Mouse (Mus musculus): ENCODE data around the gene Plin4. TPM values are rescaled to one million over a fixed set of nuclear protein-coding genes. Genes with fewer than 3 reads are reported as not detected.

The Plin4 gene
- polyA plus RNA-seq, 1 experiment from 2014 or later, result 0.05 TPM

- peaks cover 79% of the 10 kb centered on the region for H3K27me3 ChIP-seq (replicated peaks; ENCODE audit: low read depth, poor library complexity, severe bottlenecking)
- no peaks in the 10 kb centered on the region for H3K36me3 ChIP-seq (replicated peaks)
- H3K27ac ChIP-seq (replicated peaks), result peak overlapping the region; percentile 76; the same call in 1 of the 2 replicates
- 43% methylated on average over 59 of the region's 59 CpGs for WGBS
- peaks cover 25% of the 10 kb centered on the region for H3K4me1 ChIP-seq
- DNase-seq (ENCODE audit: low spot score), result no peak
- peak overlapping the region; percentile 57 for H3K4me3 ChIP-seq
- H3K9me3 ChIP-seq, result peaks cover 16% of the 10 kb centered on the region
Measured at GRCm38 (mm10) chr17:56123681-56124340, 14.2 kb upstream of the Plin4 start.

- whole genome bisulfite sequencing, result 88% methylated on average over 12 of the region's 12 CpGs
- no peak overlapping the region for H3K27ac ChIP-seq (replicated peaks)
- peaks cover 25% of the 10 kb centered on the region for H3K4me1 ChIP-seq
- no peaks in the 10 kb centered on the region for H3K36me3 ChIP-seq (replicated peaks)
- H3K9me3 ChIP-seq, result peaks cover 16% of the 10 kb centered on the region
- no peak for DNase-seq (ENCODE audit: low spot score)
- H3K27me3 ChIP-seq (replicated peaks; ENCODE audit: low read depth, poor library complexity, severe bottlenecking), result peaks cover 85% of the 10 kb centered on the region
- no peak overlapping the region for H3K4me3 ChIP-seq
Measured at GRCm38 (mm10) chr17:56123161-56123560, 13.6 kb upstream of the Plin4 start.

GRCm38 (mm10) chr17:56121826-56122225, 12.2 kb upstream of the Plin4 start, which contains the start of gene Lrg1:
TSS of gene Lrg1 (minus strand) at chr17:56122001.
- 64% methylated on average over 2 of the region's 2 CpGs for WGBS
- H3K4me3 ChIP-seq, result no peak within 1 kb of the TSS
- H3K27me3 ChIP-seq (replicated peaks; ENCODE audit: low read depth, poor library complexity, severe bottlenecking), result peaks cover 93% of the 10 kb centered on the region
- no peaks in the 10 kb centered on the region for H3K36me3 ChIP-seq (replicated peaks)
- peaks cover 32% of the 10 kb centered on the region for H3K4me1 ChIP-seq
- no peak within 1 kb of the TSS for H3K27ac ChIP-seq (replicated peaks)
- DNase-seq (ENCODE audit: low spot score), result no peak
- H3K9me3 ChIP-seq, result peaks cover 16% of the 10 kb centered on the region

- Histone ChIP-seq H3K27ac (replicated peaks) (no peak overlapping the region), H3K9me3 (peaks cover 16% of the 10 kb centered on the region), H3K27me3 (replicated peaks; ENCODE audit: low read depth, poor library complexity, severe bottlenecking) (peaks cover 98% of the 10 kb centered on the region), H3K4me3 (peak overlapping the region; percentile 38), H3K4me1 (peaks cover 32% of the 10 kb centered on the region), H3K36me3 (replicated peaks) (no peaks in the 10 kb centered on the region)
- WGBS, result 7% methylated on average over 66 of the region's 66 CpGs
- no peak for DNase-seq (ENCODE audit: low spot score)
Measured at GRCm38 (mm10) chr17:56119981-56120880, 10.6 kb upstream of the Plin4 start.

GRCm38 (mm10) chr17:56119431-56119830, 9.8 kb upstream of the Plin4 start:
- Histone ChIP-seq H3K4me3 (peak overlapping the region; percentile 38; the same call in 1 of the 2 replicates), H3K27me3 (replicated peaks; ENCODE audit: low read depth, poor library complexity, severe bottlenecking) (peaks cover 90% of the 10 kb centered on the region), H3K36me3 (replicated peaks) (no peaks in the 10 kb centered on the region), H3K27ac (replicated peaks) (no peak overlapping the region), H3K9me3 (peaks cover 16% of the 10 kb centered on the region), H3K4me1 (peaks cover 28% of the 10 kb centered on the region)
- DNase-seq (ENCODE audit: low spot score), result no peak
- 45% methylated on average over 12 of the region's 12 CpGs for WGBS

- H3K27me3 ChIP-seq (replicated peaks; ENCODE audit: low read depth, poor library complexity, severe bottlenecking), result peaks cover 68% of the 10 kb centered on the region
- H3K27ac ChIP-seq (replicated peaks), result no peak within 1 kb of the TSS
- peaks cover 21% of the 10 kb centered on the region for H3K4me1 ChIP-seq
Measured at GRCm38 (mm10) chr17:56117251-56117710, 7.7 kb upstream of the Plin4 start, which contains the start of gene Plin5. TSS of gene Plin5 (minus strand) at chr17:56117596.

GRCm38 (mm10) chr17:56116193-56116592, 6.6 kb upstream of the Plin4 start:
- Histone ChIP-seq H3K27me3 (replicated peaks; ENCODE audit: low read depth, poor library complexity, severe bottlenecking) (peaks cover 57% of the 10 kb centered on the region), H3K9me3 (no peaks in the 10 kb centered on the region), H3K27ac (replicated peaks) (no peak overlapping the region), H3K4me1 (peaks cover 21% of the 10 kb centered on the region), H3K4me3 (no peak overlapping the region), H3K36me3 (replicated peaks) (no peaks in the 10 kb centered on the region)
- no peak for DNase-seq (ENCODE audit: low spot score)
- WGBS, result 81% methylated on average over 10 of the region's 10 CpGs

More at GRCm38 (mm10) chr17:56117251-56117710, 7.7 kb upstream of the Plin4 start, which contains the start of gene Plin5:
- no peaks in the 10 kb centered on the region for H3K36me3 ChIP-seq (replicated peaks)
- peaks cover 5% of the 10 kb centered on the region for H3K9me3 ChIP-seq
- peak; percentile 79 for DNase-seq (ENCODE audit: low spot score)
- 2% methylated on average over 27 of the region's 27 CpGs for WGBS
- H3K4me3 ChIP-seq, result peak within 1 kb of the TSS; percentile 52

- no peak for DNase-seq (ENCODE audit: low spot score)
- H3K36me3 ChIP-seq (replicated peaks), result peaks cover under 1% of the 10 kb centered on the region; the same call in 1 of the 2 replicates
- no peak overlapping the region for H3K27ac ChIP-seq (replicated peaks)
- peaks cover 24% of the 10 kb centered on the region for H3K27me3 ChIP-seq (replicated peaks; ENCODE audit: low read depth, poor library complexity, severe bottlenecking)
- no peak overlapping the region for H3K4me3 ChIP-seq
- peaks cover 6% of the 10 kb centered on the region for H3K4me1 ChIP-seq
- 67% methylated on average over 3 of the region's 3 CpGs for WGBS
- H3K9me3 ChIP-seq, result no peaks in the 10 kb centered on the region
Measured at GRCm38 (mm10) chr17:56112743-56113142, 3.1 kb upstream of the Plin4 start.

GRCm38 (mm10) chr17:56111864-56112263, 2.3 kb upstream of the Plin4 start:
- peaks cover 16% of the 10 kb centered on the region for H3K27me3 ChIP-seq (replicated peaks; ENCODE audit: low read depth, poor library complexity, severe bottlenecking)
- H3K9me3 ChIP-seq, result no peaks in the 10 kb centered on the region
- H3K27ac ChIP-seq (replicated peaks), result no peak overlapping the region
- peak; percentile 79 for DNase-seq (ENCODE audit: low spot score)
- peaks cover 9% of the 10 kb centered on the region; the same call in 1 of the 2 replicates for H3K36me3 ChIP-seq (replicated peaks)
- H3K4me1 ChIP-seq, result no peaks in the 10 kb centered on the region
- 45% methylated on average over 5 of the region's 5 CpGs for WGBS
- no peak overlapping the region for H3K4me3 ChIP-seq

- DNase-seq (ENCODE audit: low spot score), result no peak
- H3K27ac ChIP-seq (replicated peaks), result no peak overlapping the region
- no peak overlapping the region for H3K4me3 ChIP-seq
- 0 out of 2 replicates have a peak, but pooled peaks cover 8% of the 10 kb centered on the region for H3K27me3 ChIP-seq (replicated peaks; ENCODE audit: low read depth, poor library complexity, severe bottlenecking)
- no peaks in the 10 kb centered on the region for H3K4me1 ChIP-seq
- H3K9me3 ChIP-seq, result no peaks in the 10 kb centered on the region
- 43% methylated on average over 1 of the region's 1 CpGs for WGBS
- peaks cover 10% of the 10 kb centered on the region; the same call in 1 of the 2 replicates for H3K36me3 ChIP-seq (replicated peaks)
Measured at GRCm38 (mm10) chr17:56111021-56111420, 1.4 kb upstream of the Plin4 start.

GRCm38 (mm10) chr17:56110571-56110970, 968 bp upstream of the Plin4 start:
- H3K4me3 ChIP-seq, result no peak overlapping the region
- H3K36me3 ChIP-seq (replicated peaks), result peaks cover 10% of the 10 kb centered on the region; the same call in 1 of the 2 replicates
- H3K9me3 ChIP-seq, result no peaks in the 10 kb centered on the region
- no peak for DNase-seq (ENCODE audit: low spot score)
- H3K4me1 ChIP-seq, result no peaks in the 10 kb centered on the region
- 0 out of 2 replicates have a peak, but pooled peaks cover 4% of the 10 kb centered on the region for H3K27me3 ChIP-seq (replicated peaks; ENCODE audit: low read depth, poor library complexity, severe bottlenecking)
- no peak overlapping the region for H3K27ac ChIP-seq (replicated peaks)
- 77% methylated on average over 4 of the region's 4 CpGs for WGBS

- 85% methylated on average over 6 of the region's 6 CpGs for WGBS
- no peak for DNase-seq (ENCODE audit: low spot score)
- no peak overlapping the region for H3K27ac ChIP-seq (replicated peaks)
- H3K4me1 ChIP-seq, result no peaks in the 10 kb centered on the region
- no peaks in the 10 kb centered on the region for H3K9me3 ChIP-seq
- H3K36me3 ChIP-seq (replicated peaks), result peaks cover 17% of the 10 kb centered on the region
- H3K4me3 ChIP-seq, result no peak overlapping the region
- H3K27me3 ChIP-seq (replicated peaks; ENCODE audit: low read depth, poor library complexity, severe bottlenecking), result no peaks in the 10 kb centered on the region
Measured at GRCm38 (mm10) chr17:56108334-56109044, 1.1 kb downstream of the Plin4 start.

Measured in embryonic facial prominence, embryonic 10.5 days (tissue).